Mouse (Mus musculus): ENCODE measurements around the gene Tmem117. TPM values are rescaled to one million over a fixed set of nuclear protein-coding genes. Genes with fewer than 3 reads are reported as not detected.

The Tmem117 gene
- total RNA-seq (2023): not detected

DNA sequence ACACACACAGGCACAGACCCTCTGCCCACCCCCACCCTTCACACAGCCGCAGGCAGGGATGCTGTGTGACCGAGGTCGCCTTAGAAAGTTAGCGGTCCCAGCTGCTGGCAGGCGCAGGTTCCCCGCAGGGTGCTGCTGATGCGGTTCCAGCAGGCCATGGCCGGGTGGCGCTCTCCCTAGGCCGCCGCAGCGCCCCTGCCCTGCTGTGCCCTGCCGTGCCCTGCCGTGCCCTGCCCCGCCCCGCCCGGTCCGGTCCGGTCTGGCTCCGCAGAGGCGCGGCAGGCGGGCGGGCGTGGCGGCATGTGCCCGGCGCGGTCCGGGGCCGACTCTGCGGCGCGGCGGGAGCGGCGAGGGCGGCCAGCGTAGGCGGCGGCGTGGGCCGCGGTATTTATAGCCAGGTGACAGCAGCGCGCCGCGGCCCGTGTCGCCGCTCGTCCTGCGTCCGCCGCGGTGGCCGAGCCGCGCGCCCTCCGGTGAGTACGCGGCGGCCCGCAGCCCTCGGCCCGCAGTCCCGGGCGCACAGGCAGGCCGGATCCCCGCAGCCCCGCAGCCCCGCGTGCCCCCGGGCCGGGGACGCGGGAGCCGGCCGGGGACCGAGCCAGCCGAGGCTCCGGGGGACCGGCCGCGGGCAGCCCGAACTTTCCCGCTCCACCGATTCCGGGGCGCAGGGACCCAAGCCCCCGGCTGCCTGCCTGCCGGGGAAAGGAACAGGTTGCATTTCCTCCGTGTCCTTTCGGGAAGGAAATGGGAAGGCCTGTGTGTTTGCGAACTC, at the start of gene Tmem117:
Tmem117 (plus strand) TSS at position 403 of the 772 bp plus-strand sequence.

DNA sequence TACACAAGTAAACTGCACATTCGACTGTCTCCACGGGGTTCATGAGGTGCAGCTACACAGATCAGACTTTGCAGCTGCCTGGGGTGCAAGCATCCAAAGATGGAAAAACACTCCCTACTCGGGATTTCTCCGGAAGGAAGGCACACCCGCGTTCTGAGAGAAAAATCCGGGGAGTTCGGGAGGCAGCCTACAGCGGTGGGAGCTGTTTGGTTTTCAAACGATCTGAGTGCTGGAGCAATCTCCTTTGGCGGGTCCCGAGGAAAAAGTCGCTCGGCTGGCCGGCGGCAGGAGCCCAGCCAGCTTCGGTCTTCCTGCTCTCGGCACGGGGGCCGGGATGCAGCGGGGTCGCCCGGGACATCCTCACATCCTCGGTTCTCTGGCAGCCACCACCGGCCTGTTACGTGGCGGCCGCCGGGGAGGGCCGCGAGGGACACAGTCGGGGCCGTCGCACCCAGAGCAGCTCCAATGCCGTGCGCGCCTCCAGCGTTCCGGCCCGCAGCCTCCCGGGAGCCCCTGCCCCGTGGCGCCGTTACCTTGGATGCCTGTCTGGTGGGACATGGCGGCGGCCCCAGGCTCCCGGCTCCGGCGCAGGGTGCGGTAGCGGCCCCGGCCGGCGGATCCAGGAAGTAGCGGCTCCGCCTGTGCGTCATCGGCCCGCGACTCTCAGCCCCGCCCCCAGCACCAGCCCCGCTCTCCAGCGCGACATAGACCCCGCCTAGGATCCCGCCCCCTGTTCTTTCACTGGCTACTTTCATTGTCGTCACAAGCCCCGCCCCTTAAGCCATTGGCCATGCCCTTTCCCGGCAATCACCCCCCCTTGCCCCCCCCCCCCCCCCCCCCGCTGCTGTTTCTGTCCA, 39.6 kb upstream of the Tmem117 start, which contains the start of gene Twf1:
Twf1 (minus strand) TSS at position 671 of the 857 bp plus-strand sequence.

Other genes with a start within 250 kb of the Tmem117 start
- gene Adamts20, start 163.8 kb upstream of the Tmem117 start, total RNA-seq (2023): not detected
- 1 to 10 TPM; 9.0 to 9.6 TPM for gene Pus7l, start 85.7 kb upstream of the Tmem117 start, total RNA-seq (2023)
- 10 to 100 TPM; 28.2 to 29.4 TPM for gene Irak4, start 85.6 kb upstream of the Tmem117 start, total RNA-seq (2023)
- gene Twf1, start 39.3 kb upstream of the Tmem117 start, total RNA-seq (2023): 10 to 100 TPM; 42.2 to 52.6 TPM

Data from B cell, adult 67 days (primary cell).